Mouse (Mus musculus) liver, postnatal 0 days (tissue): ENCODE data around the gene Golgb1. TPM values are rescaled to one million over a fixed set of nuclear protein-coding genes. Genes with fewer than 3 reads are reported as not detected.

Experiments
- ATAC-seq: fragments of 200-750 bp; cut with Nextera tagmentation; 2 replicates; pipeline ENCODE4 v1.8.0; 2017; ENCODE audit warnings: mild to moderate bottlenecking, moderate library complexity
- DNase-seq: peaks from one replicate; pipeline ENCODE4 v3.0.0-alpha.2; 2016
- H3K27ac ChIP-seq: fragments of 300-500 bp; sonication (generic); 2 replicates; pipeline ENCODE4 v1.5.1; 2014; ENCODE audit warnings: antibody characterized with exemption, moderate library complexity, mild to moderate bottlenecking, low read depth
- H3K27me3 ChIP-seq: fragments of 300-500 bp; sonication (generic); 2 replicates; pipeline ENCODE4 v1.6.1; 2014; ENCODE audit warnings: low read length, control low read depth, mixed read lengths; ENCODE audit not compliant: insufficient read depth
- H3K36me3 ChIP-seq: fragments of 300-500 bp; sonication (generic); replicated peaks from 2 replicates; pipeline ENCODE4 v1.6.1; 2014; ENCODE audit warnings: mild to moderate bottlenecking, control low read depth, low read length, moderate library complexity, mixed read lengths; ENCODE audit not compliant: insufficient read depth
- H3K4me1 ChIP-seq: fragments of 300-500 bp; sonication (generic); 2 replicates; pipeline ENCODE4 v1.6.1; 2014; ENCODE audit warnings: antibody characterized with exemption, mild to moderate bottlenecking, control low read depth; ENCODE audit not compliant: insufficient read depth
- H3K4me2 ChIP-seq: fragments of 300-500 bp; sonication (generic); 2 replicates; pipeline ENCODE4 v1.6.1; 2014; ENCODE audit warnings: low read depth, mild to moderate bottlenecking, low read length, moderate library complexity, mixed read lengths
- H3K4me3 ChIP-seq: fragments of 300-500 bp; sonication (generic); 2 replicates; pipeline ENCODE4 v1.5.1; 2014; ENCODE audit warnings: low read depth, low read length
- H3K9ac ChIP-seq: fragments of 300-500 bp; sonication (generic); replicated peaks from 2 replicates; pipeline ENCODE4 v1.6.1; 2014; ENCODE audit warnings: mild to moderate bottlenecking, moderate library complexity
- H3K9me3 ChIP-seq: fragments of 300-500 bp; sonication (generic); 2 replicates; pipeline ENCODE4 v1.6.1; 2016; ENCODE audit warnings: mild to moderate bottlenecking, control low read depth, low read length, mixed read lengths
- CTCF ChIP-seq: sonication (generic); IDR thresholded peaks from 2 replicates; pipeline ENCODE4 v1.5.1; 2016; ENCODE audit warnings: antibody characterized with exemption, low read depth
- EP300 ChIP-seq: IDR thresholded peaks from 2 replicates; pipeline ENCODE4 v1.6.1; 2016; ENCODE audit warnings: antibody characterized with exemption, low read depth, mild to moderate bottlenecking
- WGBS: fragments of 180-500 bp; shearing (Covaris S2); extraction: QIAGEN DNeasy Blood & Tissue Kit; methylation state at CpG from one replicate; pipeline ENCODE4 v1.1.7; 2014; ENCODE audit not compliant: insufficient replicate concordance; 5-methylcytosine and 5-hydroxymethylcytosine counted together
- polyA plus RNA-seq: library from polyadenylated mRNA; unstranded; fragments of >200 nt; fragmentation: Nextera tagmentation; extraction: Ambion mirVana; gene quantifications from 2 replicates; pipeline ENCODE4 v1.2.1, GENCODE M21; 2015

Golgb1 gene
- polyA plus RNA-seq, 1 experiment from 2014 or later: 42.2 TPM

DNA sequence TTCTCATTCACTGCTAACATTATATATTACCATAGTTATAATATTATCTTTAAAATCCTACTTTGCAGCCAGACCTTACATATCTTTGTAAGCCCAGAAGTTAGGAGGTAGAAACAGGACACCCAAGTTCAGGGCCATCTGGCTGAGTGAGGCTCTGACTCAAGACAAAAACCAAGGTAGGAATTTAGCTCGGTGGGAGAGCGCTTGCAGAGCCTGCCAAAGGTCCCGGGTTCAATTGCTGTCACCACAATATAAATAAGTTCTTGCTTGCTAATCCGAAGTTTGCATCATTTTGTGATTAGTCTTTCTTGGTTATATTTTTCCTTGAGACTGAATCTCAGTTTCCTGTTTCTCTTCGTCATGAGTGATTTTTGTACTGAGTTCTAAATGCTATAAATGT lies 28.2 kb downstream of the Golgb1 start:
- Histone ChIP-seq H3K4me3 (no peak overlapping the region), H3K27ac (no peak overlapping the region), H3K4me2 (no peak overlapping the region), H3K27me3 (no peaks in the 10 kb centered on the region), H3K4me1 (no peaks in the 10 kb centered on the region), H3K9me3 (no peaks in the 10 kb centered on the region), H3K36me3 (peaks cover 33% of the 10 kb centered on the region), H3K9ac (no peak overlapping the region)
- TF ChIP-seq CTCF: no peak
- TF ChIP-seq EP300: no peak
- ATAC-seq (no peak), DNase-seq (no peak)
- WGBS: 83% methylated on average over 5 of the region's 5 CpGs

DNA sequence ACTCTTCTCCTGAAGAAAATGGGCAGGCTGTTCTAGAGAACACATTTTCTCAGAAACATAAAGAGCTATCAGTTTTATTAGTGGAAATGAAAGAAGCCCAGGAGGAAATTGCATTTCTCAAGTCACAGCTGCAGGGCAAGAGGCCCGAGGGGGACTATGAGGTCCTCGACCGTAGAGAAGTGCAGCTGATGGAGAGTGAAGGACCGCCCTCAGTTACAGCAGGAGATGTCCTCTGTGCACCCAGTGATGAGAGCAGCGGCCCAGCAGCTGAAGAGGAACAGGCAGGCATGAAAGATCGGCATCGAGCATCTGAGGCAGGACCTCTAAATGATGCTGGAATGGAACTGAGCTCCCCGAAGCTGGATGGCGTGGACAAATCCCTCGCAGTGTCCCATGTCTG lies 37.0 kb downstream of the Golgb1 start:
- H3K4me3 ChIP-seq: no peak overlapping the region
- H3K4me2 ChIP-seq: no peak overlapping the region
- H3K36me3 ChIP-seq: peaks cover 48% of the 10 kb centered on the region
- no peaks in the 10 kb centered on the region for H3K4me1 ChIP-seq
- ATAC-seq (no peak), DNase-seq (no peak)
- 87% methylated on average over 10 of the region's 10 CpGs for WGBS
- no peak for TF ChIP-seq EP300
- TF ChIP-seq CTCF: no peak
- no peak overlapping the region for H3K27ac ChIP-seq
- no peaks in the 10 kb centered on the region for H3K9me3 ChIP-seq
- no peak overlapping the region for H3K9ac ChIP-seq
- no peaks in the 10 kb centered on the region for H3K27me3 ChIP-seq

DNA sequence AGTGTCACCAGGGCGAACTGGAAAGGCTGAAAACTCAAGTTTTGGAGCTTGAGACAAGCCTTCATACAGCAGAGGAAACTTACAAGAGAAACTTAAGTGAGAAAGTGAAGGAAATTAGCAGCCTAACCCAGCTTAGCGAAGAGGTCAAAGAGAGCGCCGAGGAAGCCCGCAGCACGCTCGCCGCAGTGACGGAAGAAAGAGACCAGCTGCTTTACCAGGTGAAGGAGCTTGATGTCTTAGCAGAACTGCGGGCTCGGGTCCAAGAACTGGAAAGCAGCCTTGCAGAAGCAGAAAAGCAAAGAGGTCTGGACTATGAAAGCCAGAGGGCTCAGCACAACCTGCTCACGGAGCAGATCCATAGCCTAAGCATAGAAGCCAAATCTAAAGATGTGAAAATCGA lies 37.4 kb downstream of the Golgb1 start:
- H3K4me3 ChIP-seq: no peak overlapping the region
- TF ChIP-seq EP300: no peak
- no peak for TF ChIP-seq CTCF
- no peak for DNase-seq
- no peaks in the 10 kb centered on the region for H3K9me3 ChIP-seq
- no peaks in the 10 kb centered on the region for H3K4me1 ChIP-seq
- H3K4me2 ChIP-seq: no peak overlapping the region
- no peak overlapping the region for H3K9ac ChIP-seq
- no peak for ATAC-seq
- peaks cover 49% of the 10 kb centered on the region for H3K36me3 ChIP-seq
- 89% methylated on average over 13 of the region's 13 CpGs for WGBS
- H3K27me3 ChIP-seq: no peaks in the 10 kb centered on the region
- no peak overlapping the region for H3K27ac ChIP-seq

DNA sequence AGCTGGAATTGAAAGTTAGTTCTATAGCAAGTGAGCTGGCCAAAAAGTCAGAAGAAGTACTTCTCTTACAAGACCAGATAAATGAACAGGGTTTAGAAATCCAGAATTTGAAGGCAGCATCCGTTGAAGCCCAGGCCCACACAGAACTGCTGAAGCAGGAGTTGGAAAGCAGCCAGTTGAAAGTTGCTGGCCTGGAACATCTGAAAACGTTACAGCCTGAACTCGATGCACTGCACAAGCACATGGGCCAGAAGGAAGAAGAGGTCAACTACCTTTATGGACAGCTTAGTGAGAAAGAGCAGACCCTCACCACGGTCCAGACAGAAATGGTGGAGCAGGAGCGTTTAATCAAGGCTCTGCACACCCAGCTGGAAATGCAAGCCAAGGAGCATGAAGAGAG lies 39.3 kb downstream of the Golgb1 start:
- Histone ChIP-seq H3K36me3 (peaks cover 50% of the 10 kb centered on the region), H3K27me3 (no peaks in the 10 kb centered on the region), H3K4me1 (no peaks in the 10 kb centered on the region), H3K4me2 (no peak overlapping the region), H3K27ac (no peak overlapping the region), H3K9ac (no peak overlapping the region), H3K9me3 (no peaks in the 10 kb centered on the region), H3K4me3 (no peak overlapping the region)
- TF ChIP-seq EP300 (no peak), CTCF (no peak)
- ATAC-seq (no peak), DNase-seq (no peak)
- 76% methylated on average over 5 of the region's 5 CpGs for WGBS

DNA sequence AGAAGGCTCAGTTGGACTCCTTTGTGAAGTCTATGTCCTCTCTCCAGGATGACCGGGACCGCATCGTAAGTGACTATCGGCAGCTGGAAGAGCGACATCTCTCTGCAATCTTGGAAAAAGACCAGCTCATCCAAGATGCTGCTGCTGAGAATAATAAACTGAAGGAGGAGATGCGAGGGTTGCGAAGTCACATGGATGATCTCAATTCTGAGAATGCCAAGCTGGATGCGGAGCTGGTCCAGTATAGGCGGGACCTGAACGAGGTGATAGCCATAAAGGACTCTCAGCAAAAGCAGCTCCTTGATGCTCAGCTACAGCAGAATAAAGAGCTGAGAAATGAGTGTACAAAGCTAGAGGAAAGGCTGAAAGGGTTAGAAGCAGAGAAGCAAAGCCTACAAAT lies 43.6 kb downstream of the Golgb1 start:
- Histone ChIP-seq H3K36me3 (peaks cover 41% of the 10 kb centered on the region), H3K4me3 (no peak overlapping the region), H3K9me3 (no peaks in the 10 kb centered on the region), H3K27ac (no peak overlapping the region), H3K4me1 (no peaks in the 10 kb centered on the region), H3K9ac (no peak overlapping the region), H3K4me2 (no peak overlapping the region), H3K27me3 (no peaks in the 10 kb centered on the region)
- DNase-seq (no peak), ATAC-seq (no peak)
- TF ChIP-seq EP300 (no peak), CTCF (no peak)
- WGBS: 92% methylated on average over 10 of the region's 10 CpGs

DNA sequence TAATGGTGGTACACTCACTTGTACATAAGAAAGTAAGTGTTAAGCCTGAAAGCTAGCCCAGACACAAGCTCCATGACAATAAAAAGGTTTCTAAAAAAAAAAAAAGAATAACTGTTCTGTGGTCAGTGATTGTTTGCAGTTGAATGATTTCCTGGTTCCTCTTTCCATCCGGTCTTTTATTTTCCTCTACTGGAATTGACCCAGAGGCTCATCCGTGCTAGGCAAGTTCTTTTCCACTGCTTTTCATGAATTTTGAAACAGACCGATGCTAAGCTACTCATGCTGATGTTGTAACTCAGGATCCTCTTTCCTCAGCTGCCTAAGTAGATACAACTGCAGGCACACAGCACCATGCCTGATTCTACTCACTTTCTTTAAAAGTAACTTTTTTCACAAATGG lies 45.5 kb downstream of the Golgb1 start:
- no peaks in the 10 kb centered on the region for H3K27me3 ChIP-seq
- TF ChIP-seq EP300: no peak
- peaks cover 48% of the 10 kb centered on the region for H3K36me3 ChIP-seq
- H3K27ac ChIP-seq: no peak overlapping the region
- H3K4me2 ChIP-seq: no peak overlapping the region
- no peak for ATAC-seq
- H3K9me3 ChIP-seq: no peaks in the 10 kb centered on the region
- H3K4me3 ChIP-seq: no peak overlapping the region
- H3K9ac ChIP-seq: no peak overlapping the region
- no peaks in the 10 kb centered on the region for H3K4me1 ChIP-seq
- DNase-seq: no peak
- 61% methylated on average over 3 of the region's 3 CpGs for WGBS

DNA sequence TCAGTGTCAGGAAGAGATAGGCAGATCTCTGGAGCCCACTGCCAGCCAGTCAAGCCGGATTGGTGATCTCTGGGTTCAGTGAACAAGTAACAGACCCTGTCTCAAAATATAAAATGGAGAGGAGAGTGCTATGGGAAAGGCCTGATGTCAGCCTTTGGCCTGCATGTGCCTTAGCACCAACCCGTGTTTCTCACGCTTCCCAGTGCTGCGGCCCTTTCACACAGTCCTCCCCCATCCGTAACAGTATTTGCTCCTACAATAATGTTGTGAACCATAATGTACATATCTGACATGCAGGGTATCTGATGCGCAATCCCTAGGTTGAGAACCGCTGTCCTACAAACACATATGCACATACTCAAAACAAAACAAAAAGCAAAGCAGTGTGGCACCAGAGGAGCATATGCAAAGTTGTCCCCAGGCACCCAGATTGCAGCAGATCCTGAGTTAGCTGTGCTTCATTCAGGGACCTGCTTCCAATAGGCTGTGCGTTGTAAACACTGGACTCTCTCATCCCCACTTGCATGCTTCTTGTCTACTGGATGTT lies 46.2 kb downstream of the Golgb1 start:
- 87% methylated on average over 8 of the region's 8 CpGs for WGBS
- no peak for ATAC-seq

More for the DNA sequence above, 46.2 kb downstream of the Golgb1 start:
- Histone ChIP-seq H3K27ac (no peak overlapping the region), H3K4me2 (no peak overlapping the region), H3K9ac (no peak overlapping the region), H3K9me3 (no peaks in the 10 kb centered on the region), H3K27me3 (no peaks in the 10 kb centered on the region), H3K4me1 (no peaks in the 10 kb centered on the region), H3K36me3 (peaks cover 52% of the 10 kb centered on the region), H3K4me3 (no peak overlapping the region)
- TF ChIP-seq EP300 (no peak), CTCF (no peak)
- DNase-seq: no peak
